Mouse (Mus musculus): ENCODE data around the gene Ret.

DNA sequence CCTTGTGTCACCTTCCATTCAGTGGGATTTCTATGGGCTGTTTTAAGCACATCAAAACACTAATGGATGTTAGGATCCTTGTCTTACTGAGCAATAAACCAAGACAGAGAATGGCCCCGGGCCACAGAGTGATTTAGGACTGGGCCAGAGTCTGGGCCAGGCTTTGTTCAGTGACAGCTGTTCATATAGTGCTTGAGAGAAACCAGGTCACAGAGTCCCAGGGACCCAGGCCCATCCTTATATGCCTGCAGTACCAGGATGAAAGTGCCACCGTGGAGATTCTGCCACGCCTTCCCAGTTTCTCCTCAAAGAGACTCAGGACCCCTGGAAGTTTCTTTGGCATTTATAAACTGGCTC is 10.3 kb downstream of the Ret start:
- no peak for TF ChIP-seq GATA1 (IDR thresholded peaks at IDR 0.05; ENCODE audit: low read length)
- TF ChIP-seq TAL1 (IDR thresholded peaks at IDR 0.05; ENCODE audit: low read length), result no peak
